Mouse (Mus musculus) megakaryocyte, embryonic 14.5 days (primary cell): Measurements from ENCODE around the gene Sac3d1. TPM values are rescaled to one million over a fixed set of nuclear protein-coding genes. Genes with fewer than 3 reads are reported as not detected.

ENCODE experiments used
- H3K27me3 ChIP-seq: replicated peaks from 2 replicates; pipeline ENCODE3; 2012; ENCODE audit warnings: inconsistent platforms
- H3K36me3 ChIP-seq: replicated peaks from 2 replicates; pipeline ENCODE3; 2012; ENCODE audit warnings: low read length, inconsistent platforms, mixed read lengths
- H3K4me1 ChIP-seq: 2 replicates; pipeline ENCODE4 v1.6.1; 2012; ENCODE audit warnings: inconsistent platforms
- H3K4me3 ChIP-seq: replicated peaks from 2 replicates; pipeline ENCODE3; 2012; ENCODE audit warnings: moderate library complexity, mild to moderate bottlenecking, inconsistent platforms
- H3K9me3 ChIP-seq: 2 replicates; pipeline ENCODE4 v1.6.1; 2012; ENCODE audit warnings: inconsistent platforms
- FLI1 ChIP-seq: IDR thresholded peaks from 2 replicates; pipeline ENCODE4 v1.6.1; 2012; ENCODE audit warnings: low read length, inconsistent platforms, mixed read lengths
- GATA1 ChIP-seq: IDR thresholded peaks from 3 replicates; pipeline ENCODE4 v1.6.1; 2012; ENCODE audit warnings: mixed read lengths, low read length, inconsistent platforms, borderline replicate concordance
- polyA plus RNA-seq: library from polyadenylated mRNA; stranded (reverse); fragments of >175 nt; gene quantifications from 2 replicates; pipeline ENCODE4 v1.2.3, GENCODE M21; 2012; ENCODE audit warnings: low replicate concordance; ENCODE audit not compliant: insufficient read depth

The Sac3d1 gene
- polyA plus RNA-seq, 1 experiment = 66.7 TPM

DNA sequence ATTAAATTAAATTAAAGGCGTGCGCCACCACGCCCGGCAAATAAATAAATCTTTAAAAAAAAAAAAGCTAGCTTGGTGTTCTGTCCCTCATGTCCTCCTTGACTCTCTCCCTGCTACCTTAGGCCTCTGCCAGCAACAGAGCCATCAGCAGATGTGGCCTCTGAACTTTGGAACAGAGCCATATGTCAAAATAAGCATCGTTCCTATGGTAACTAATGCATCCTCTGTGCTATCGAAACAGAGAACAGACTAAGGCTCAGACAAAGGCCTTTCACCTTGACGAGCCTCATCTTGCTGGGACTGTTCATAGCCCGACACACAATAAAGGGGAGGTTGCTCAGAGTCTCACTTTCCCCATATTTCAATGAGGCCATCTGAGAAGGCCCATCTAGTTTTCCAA is 4.9 kb upstream of the Sac3d1 start:
- Histone ChIP-seq H3K27me3 (no peaks in the 10 kb centered on the region), H3K36me3 (peaks cover 45% of the 10 kb centered on the region), H3K4me3 (no peak overlapping the region), H3K9me3 (no peaks in the 10 kb centered on the region), H3K4me1 (peaks cover 43% of the 10 kb centered on the region)
- TF ChIP-seq GATA1 (no peak), FLI1 (no peak)

DNA sequence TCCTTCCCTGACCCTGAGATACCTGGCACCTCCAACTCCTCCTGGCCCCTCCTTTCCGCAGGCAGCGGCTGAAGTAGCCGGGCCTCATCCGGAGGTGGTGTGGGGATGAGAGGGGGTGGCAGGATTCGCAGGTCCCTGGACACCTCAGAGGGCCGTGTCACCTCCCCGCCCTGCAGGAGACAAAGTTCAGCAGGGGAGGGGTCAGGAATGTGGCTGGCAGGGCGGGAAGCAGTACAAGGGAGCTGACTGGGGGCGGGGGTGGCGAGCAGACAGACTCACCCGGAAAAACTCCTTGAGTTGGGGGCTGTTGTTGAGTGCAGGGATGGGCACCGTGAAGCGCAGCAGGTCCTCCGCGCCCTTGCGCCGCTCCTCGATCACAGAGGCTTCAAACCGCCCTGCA is 3.3 kb upstream of the Sac3d1 start:
- Histone ChIP-seq H3K27me3 (no peaks in the 10 kb centered on the region), H3K9me3 (no peaks in the 10 kb centered on the region), H3K36me3 (peaks cover 46% of the 10 kb centered on the region), H3K4me3 (no peak overlapping the region), H3K4me1 (peaks cover 40% of the 10 kb centered on the region)
- TF ChIP-seq GATA1 (no peak), FLI1 (no peak)

DNA sequence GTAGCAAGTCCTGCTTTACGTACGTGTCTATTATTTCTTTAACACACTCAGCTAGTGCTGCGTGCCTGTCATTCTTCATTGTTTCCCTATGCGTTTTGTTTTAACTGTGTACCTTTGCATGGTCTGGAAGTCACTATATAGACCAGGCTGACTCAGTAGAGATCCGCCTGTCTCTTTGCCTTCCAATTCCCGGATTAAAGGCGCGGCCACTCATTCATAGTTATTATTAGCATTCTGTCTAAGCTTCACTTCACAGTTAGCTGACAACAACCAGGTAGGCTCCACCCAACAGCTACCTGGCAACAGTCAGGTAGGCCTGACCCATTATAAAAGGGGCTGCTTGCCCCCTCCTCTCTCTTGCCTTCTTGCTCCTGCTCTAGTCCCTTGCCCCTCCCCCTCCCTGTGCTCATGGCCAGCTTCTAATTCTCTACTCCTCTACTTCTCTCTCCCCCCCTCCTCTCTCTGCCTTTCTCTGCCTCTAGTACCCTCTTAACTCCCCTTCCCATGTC is 281 bp upstream of the Sac3d1 start:
- Histone ChIP-seq H3K36me3 (peaks cover 70% of the 10 kb centered on the region), H3K9me3 (no peaks in the 10 kb centered on the region), H3K4me3 (peak overlapping the region; percentile 98), H3K27me3 (no peaks in the 10 kb centered on the region), H3K4me1 (peaks cover 51% of the 10 kb centered on the region)
- no peak for TF ChIP-seq FLI1
- no peak for TF ChIP-seq GATA1

DNA sequence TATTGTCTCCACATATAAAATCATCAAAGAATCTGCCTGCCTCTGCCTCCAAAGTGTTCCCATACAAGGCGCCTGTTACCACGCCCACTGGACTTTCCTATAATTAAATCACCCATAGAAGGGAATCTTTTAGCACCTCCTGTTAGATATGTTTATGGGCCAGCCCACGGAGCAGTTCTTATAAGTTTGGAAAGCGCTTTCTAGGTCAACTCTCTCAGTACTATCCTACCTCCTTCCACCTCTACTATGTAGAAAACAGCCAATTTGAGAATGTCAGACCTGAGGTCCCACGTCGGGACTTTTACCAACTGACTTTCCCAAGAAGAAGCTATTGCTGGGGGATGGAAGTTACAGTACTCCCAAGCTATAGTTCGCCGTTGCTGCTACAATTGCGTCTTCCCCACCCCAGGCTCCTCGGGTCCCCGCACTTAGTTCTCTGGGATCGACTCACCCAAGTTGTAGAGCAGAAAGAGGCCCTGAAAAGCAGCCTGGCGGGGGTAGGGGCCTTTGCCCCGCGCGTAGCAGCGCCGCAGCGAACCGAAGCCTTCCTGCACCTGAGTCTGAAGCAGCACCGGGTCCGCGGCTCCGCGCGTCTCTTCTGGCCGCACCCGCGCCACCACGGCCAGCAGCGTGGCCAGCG is 984 bp downstream of the Sac3d1 start:
- Histone ChIP-seq H3K27me3 (no peaks in the 10 kb centered on the region), H3K9me3 (no peaks in the 10 kb centered on the region), H3K4me3 (peak overlapping the region; percentile 98), H3K36me3 (peaks cover 72% of the 10 kb centered on the region), H3K4me1 (peaks cover 56% of the 10 kb centered on the region)
- no peak for TF ChIP-seq FLI1
- no peak for TF ChIP-seq GATA1

DNA sequence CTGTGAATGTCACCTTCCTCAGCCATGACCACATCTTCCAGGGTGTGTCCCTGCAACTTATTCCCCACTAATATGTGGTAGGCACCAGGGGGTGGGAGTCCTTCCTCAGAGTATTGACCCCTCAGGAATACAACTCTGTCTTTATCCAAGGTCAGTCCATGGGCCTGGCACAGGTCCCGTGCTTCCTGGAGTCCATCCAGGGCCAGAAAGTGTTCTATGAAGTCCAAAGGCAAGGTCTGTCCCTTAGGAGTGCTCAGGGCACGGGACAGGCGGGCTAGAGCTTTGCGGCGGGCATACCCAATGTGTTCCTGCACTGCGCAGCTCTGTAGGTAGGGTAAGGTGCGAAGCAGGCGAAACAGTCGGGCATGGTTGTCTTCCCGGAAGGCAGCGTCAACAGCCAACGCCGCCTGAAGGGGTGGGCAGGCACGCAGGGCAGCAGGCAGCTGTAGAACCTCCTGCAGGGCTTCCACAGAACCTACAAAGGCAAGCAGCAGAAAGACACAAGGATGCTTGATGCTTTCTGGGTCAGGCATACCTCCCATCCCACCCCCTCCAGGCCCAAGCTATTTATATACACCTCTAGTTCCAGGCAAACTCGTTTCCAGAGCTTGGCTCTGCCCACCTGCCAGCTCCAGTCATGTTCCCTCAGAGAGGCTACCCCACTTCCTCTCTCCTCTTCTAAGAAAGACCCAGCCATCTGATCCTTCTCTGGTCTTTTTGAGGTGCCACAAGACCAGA is 2.2 kb downstream of the Sac3d1 start:
- Histone ChIP-seq H3K9me3 (no peaks in the 10 kb centered on the region), H3K4me3 (peak overlapping the region; percentile 98), H3K4me1 (peaks cover 56% of the 10 kb centered on the region), H3K36me3 (peaks cover 67% of the 10 kb centered on the region), H3K27me3 (no peaks in the 10 kb centered on the region)
- no peak for TF ChIP-seq FLI1
- TF ChIP-seq GATA1 = no peak

DNA sequence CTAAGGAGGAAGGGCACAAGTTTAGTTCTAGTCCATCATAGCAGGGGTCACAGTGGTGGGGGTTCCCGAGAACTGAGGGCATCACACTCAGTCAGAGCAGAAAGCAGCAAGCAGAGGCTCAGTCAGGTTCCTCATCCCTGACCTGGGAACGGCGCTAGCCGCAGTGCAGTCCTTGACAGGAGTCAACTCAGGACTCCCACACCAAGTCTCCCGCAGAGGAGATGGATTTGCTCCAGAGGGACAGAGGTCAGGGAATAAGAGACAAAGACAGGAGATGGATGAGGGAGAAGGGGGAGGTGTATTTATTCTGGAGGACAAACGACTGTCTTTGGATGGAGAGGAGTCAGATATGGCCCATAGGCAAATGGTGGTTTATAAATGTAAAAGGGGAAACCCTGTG is 5.3 kb downstream of the Sac3d1 start:
- Histone ChIP-seq H3K4me1 (peaks cover 60% of the 10 kb centered on the region), H3K4me3 (no peak overlapping the region), H3K27me3 (no peaks in the 10 kb centered on the region), H3K9me3 (no peaks in the 10 kb centered on the region), H3K36me3 (peaks cover 47% of the 10 kb centered on the region)
- TF ChIP-seq GATA1 = no peak
- TF ChIP-seq FLI1 = no peak

DNA sequence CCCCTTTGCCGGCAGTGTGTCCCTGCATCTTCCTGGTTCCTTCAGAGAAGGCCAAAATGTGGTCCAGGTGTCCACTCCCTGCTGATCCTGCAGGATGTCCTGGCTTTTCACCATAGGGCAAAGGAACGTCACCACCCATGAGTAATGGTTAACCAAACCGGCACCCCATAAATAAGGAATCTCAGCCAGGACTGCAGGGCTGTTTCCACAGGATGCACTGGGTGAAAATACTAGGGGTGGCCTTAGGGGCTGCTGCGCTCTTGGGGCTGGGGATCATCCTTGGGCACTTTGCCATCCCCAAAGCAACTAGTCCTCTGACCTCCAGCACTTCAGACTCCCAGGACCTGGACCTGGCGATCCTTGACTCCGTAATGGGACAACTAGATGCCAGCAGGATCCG is 12.9 kb downstream of the Sac3d1 start, which contains the start of gene Naaladl1:
Gene Naaladl1, plus strand, starts transcription at position 197 of the 400 bp plus-strand sequence.
- no peak within 1 kb of the TSS for H3K4me3 ChIP-seq
- TF ChIP-seq FLI1 (no peak), GATA1 (no peak)
- no peaks in the 10 kb centered on the region for H3K36me3 ChIP-seq
- H3K27me3 ChIP-seq = no peaks in the 10 kb centered on the region
- H3K4me1 ChIP-seq = peaks cover 56% of the 10 kb centered on the region
- H3K9me3 ChIP-seq = no peaks in the 10 kb centered on the region

DNA sequence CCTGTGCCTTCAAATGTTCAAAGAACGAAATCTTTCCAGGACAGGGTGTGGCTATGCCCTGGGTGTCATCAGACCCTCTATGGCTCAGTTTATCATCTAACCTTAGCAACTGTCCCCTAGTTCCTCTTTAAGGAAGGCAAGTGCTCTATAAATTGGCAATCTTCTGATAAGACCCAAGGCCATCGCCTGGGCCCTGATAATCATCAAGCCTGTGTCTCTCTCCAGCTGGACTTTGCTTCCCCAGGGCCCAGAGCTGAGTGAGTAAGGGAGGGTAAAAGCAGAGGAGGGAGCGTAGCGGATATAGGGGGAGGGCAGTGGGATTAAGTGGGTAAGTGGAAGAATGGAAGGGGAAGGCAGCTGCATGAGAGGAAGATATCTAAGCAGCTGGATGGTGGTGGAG is 14.0 kb downstream of the Sac3d1 start:
- Histone ChIP-seq H3K9me3 (no peaks in the 10 kb centered on the region), H3K36me3 (peaks cover 5% of the 10 kb centered on the region), H3K27me3 (no peaks in the 10 kb centered on the region), H3K4me3 (no peak overlapping the region), H3K4me1 (peaks cover 55% of the 10 kb centered on the region)
- no peak for TF ChIP-seq GATA1
- TF ChIP-seq FLI1 = no peak

DNA sequence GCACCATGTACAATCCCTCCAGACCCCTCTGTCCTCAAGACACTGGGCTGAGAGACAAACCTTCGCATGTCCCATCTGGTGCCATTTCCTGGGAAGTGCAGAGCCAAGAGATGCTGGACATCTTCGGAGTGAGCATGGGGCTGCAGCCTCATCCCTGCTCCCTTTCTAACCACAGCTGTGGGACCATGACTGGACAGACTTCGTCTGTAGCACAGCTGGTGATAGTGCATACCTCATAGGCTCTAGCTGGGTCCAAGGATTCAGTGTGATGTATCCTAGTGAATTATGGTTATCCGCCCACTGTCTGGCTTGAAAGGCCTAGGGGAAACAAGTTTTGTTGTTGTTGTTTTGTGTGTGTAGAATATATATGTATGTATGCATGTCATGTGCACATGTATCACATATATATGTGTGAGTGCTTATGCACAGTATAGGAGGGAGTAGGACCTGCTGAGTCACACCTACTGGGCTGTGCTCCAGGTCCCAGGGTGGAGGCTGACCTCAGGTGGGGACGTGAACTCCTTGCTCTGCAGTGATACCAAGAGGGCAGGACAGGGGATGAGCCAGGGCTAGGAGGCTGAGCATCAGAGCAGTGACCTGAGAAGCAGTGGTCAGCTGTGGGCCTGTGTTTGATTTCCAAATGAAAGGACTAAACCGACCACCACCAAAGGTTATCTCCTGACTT is 16.1 kb downstream of the Sac3d1 start:
- Histone ChIP-seq H3K4me3 (peak overlapping the region; percentile 57), H3K9me3 (no peaks in the 10 kb centered on the region), H3K36me3 (peaks cover 15% of the 10 kb centered on the region), H3K4me1 (peaks cover 51% of the 10 kb centered on the region), H3K27me3 (no peaks in the 10 kb centered on the region)
- TF ChIP-seq GATA1 = no peak
- no peak for TF ChIP-seq FLI1
